Mouse (Mus musculus): ENCODE data around the gene Nolc1. TPM values are rescaled to one million over a fixed set of nuclear protein-coding genes. Genes with fewer than 3 reads are reported as not detected.

Nolc1 gene
- polyA plus RNA-seq, 1 experiment, result 56.2 TPM

DNA sequence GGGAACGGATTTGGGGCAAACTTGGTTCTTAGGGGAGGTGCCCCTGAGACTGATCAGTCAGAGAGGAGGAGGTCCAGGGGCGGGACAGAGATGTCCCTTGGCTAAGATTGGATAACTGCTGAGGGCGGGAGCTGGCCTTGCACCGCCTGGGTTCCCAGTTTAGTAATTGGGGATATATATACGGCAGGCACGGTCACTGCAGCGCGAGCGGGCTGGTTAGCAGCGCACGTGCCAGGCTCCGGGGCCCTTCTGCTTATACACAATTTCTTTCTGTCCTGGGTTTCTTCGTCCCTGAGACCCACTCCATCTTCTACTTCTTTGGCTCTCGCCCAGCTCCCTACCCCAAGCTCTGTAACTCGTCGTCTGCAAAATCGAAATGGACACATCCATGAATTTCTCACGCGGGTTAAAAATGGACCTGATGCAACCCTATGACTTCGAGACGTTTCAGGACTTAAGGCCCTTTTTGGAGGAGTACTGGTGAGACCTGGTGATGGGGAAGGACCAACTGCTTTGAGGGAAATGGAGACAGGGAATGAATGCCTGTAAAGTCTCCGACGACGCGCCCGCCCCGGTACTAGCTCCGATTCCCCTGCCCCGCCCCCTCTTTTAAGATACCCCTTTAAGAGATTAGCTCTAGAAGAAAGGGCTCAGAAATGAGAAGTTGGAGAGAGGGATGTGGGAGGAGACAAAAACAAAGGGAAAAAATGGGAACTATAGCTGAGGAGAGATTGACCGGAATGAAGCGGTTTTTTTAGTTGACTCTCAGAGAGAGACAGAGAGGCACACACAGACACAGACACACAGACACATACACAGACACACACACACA is 56.2 kb downstream of the Nolc1 start, which contains the start of gene Elovl3:
Elovl3 (plus strand) TSS at position 204 of the 832 bp plus-strand sequence.
- TF ChIP-seq CTCF (IDR thresholded peaks at IDR 0.05; ENCODE audit: borderline replicate concordance, insufficient read depth, low read length) (no peak), POLR2A (IDR thresholded peaks at IDR 0.05; ENCODE audit: low read depth, low read length) (no peak; the same call in 1 of the 2 replicates)
- Histone ChIP-seq H3K27ac (ENCODE audit: insufficient read depth, low read length) (no peak within 1 kb of the TSS), H3K4me1 (ENCODE audit: control insufficient read depth, insufficient read depth, low read length) (no peaks in the 10 kb centered on the region), H3K4me3 (ENCODE audit: insufficient read depth, low read length) (peak within 1 kb of the TSS; percentile 27)

DNA sequence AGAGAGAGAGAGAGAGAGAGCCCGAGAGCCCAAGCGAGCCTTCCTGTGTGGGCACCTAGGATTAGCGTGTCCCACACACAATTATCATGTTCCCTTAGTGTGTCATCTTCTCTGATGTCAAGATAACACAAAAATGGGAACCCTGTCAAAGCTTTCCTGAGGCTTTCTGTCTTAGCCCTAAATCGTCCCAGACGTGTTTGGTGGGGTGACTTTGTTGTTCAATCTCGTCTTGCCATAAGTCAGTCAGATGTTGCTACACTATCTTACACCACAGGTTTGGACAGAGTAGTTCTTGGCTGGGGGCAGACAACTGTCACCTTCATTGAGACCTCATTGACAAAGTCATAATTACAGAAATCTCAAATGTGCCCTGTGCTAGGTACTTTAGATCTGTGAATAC is 56.9 kb downstream of the Nolc1 start:
- Histone ChIP-seq H3K4me3 (ENCODE audit: insufficient read depth, low read length) (no peak overlapping the region), H3K27ac (ENCODE audit: insufficient read depth, low read length) (no peak overlapping the region), H3K4me1 (ENCODE audit: control insufficient read depth, insufficient read depth, low read length) (no peaks in the 10 kb centered on the region)
- TF ChIP-seq POLR2A (IDR thresholded peaks at IDR 0.05; ENCODE audit: low read depth, low read length) (no peak), CTCF (IDR thresholded peaks at IDR 0.05; ENCODE audit: borderline replicate concordance, insufficient read depth, low read length) (no peak)

Other genes with a start within 250 kb of the Nolc1 start
- gene Armh3, start 77.4 kb upstream of the Nolc1 start, polyA plus RNA-seq (2011; ENCODE audit: insufficient read length, low read depth, missing spikeins), result 10.5 and 15.3 TPM in 2 replicates
- gene Hps6, start 72.4 kb upstream of the Nolc1 start, polyA plus RNA-seq (2011; ENCODE audit: insufficient read length, low read depth, missing spikeins), result 4.7 and 5.4 TPM in 2 replicates
- 46.9 and 58.0 TPM in 2 replicates for gene Pprc1, start 31.0 kb upstream of the Nolc1 start, polyA plus RNA-seq (2011; ENCODE audit: insufficient read length, low read depth, missing spikeins)
- gene Ldb1, start 30.6 kb upstream of the Nolc1 start, polyA plus RNA-seq (2011; ENCODE audit: insufficient read length, low read depth, missing spikeins), result 116 and 124 TPM in 2 replicates
- not detected in 2 replicates for gene Elovl3, start 56.0 kb downstream of the Nolc1 start, polyA plus RNA-seq (2011; ENCODE audit: insufficient read length, low read depth, missing spikeins)
- not detected in 2 replicates for gene Pitx3, start 72.5 kb downstream of the Nolc1 start, polyA plus RNA-seq (2011; ENCODE audit: insufficient read length, low read depth, missing spikeins)
- gene Gbf1, start 76.6 kb downstream of the Nolc1 start, polyA plus RNA-seq (2011; ENCODE audit: insufficient read length, low read depth, missing spikeins), result 64.8 and 86.4 TPM in 2 replicates
- 42.3 and 44.8 TPM in 2 replicates for gene Nfkb2, start 228.5 kb downstream of the Nolc1 start, polyA plus RNA-seq (2011; ENCODE audit: insufficient read length, low read depth, missing spikeins)